Mouse (Mus musculus): ENCODE results near the gene Wfdc3.

Gene Wfdc3

GRCm38 (mm10) chr2:164776130-164776529 is 30.4 kb upstream of the Wfdc3 start:
- DNase-seq (ENCODE audit: low spot score in 2 of 2) = no peak

- peak in 1 of 2 experiments; percentile 41 for DNase-seq (ENCODE audit: low spot score in 2 of 2)
Measured at GRCm38 (mm10) chr2:164773989-164774364, 28.2 kb upstream of the Wfdc3 start.

DNA sequence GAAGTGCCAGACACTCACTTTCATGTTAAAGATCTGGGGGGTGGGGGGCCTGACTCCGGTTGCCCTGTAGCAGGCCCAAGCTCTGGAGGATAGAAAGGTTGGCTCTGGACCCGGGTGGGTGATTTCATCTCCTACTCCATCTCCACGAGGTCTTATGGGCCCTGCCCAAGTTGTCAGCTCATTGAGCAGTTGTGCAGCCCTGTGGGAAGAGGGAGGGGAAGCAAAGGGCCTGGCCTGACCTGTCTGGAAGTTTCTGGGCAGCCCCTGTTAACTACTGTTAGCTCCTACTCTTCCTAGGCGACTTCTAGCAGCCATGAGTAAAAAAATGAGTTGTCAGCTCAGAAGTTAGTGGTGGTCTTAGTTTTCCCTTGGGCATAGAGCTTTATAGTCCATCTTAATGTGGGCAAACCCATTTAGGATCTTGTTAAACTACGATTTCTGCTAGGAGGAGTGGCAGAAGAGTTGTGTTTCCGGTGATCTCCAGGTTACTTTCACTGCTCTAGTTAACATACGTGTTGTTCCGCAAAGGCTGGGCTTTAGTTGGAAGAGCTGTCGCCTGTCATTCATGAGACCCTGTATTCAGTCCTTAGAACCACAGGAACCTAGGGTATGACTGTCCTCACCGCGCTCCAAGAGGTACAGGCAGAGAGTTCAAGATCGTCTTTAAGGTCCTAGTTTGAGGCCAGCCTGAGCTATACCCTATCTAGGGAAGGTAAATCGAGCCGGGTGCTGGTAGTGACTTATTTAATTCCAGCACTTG is 27.7 kb upstream of the Wfdc3 start:
- no peak for DNase-seq (ENCODE audit: low spot score in 2 of 2)

- no peak for DNase-seq (ENCODE audit: low spot score in 2 of 2)
Measured at GRCm38 (mm10) chr2:164771123-164771522, 25.4 kb upstream of the Wfdc3 start.

DNA sequence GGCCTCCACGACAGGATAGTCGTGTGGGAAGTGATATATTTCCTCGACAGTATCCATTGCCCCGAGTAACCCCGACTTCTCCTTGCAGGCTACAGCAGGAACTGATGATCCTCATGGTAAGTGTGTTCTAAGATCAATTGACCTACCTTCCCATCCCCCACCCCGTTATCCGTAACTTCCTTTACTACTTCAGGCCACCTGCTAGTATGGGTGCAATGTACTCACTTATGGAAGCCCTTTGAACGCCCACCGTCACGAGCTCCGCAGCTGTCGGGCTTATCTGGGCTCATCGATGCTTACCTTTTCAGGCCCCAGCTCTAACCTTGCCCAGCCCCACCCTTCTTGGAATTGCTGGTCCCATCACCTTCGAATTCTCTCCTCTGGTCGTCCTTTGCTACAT is 24.5 kb upstream of the Wfdc3 start:
- DNase-seq (ENCODE audit: low spot score in 2 of 2) = no peak

- peak; percentile 95 to 97 for DNase-seq (ENCODE audit: low spot score in 2 of 2)
Measured at GRCm38 (mm10) chr2:164769258-164770037, 23.7 kb upstream of the Wfdc3 start, which contains the start of gene Ube2c. Gene Ube2c (plus strand): TSS chr2:164769898.

- DNase-seq (ENCODE audit: low spot score in 2 of 2) = no peak
Measured at GRCm38 (mm10) chr2:164767812-164768540, 22.2 kb upstream of the Wfdc3 start.

GRCm38 (mm10) chr2:164765841-164766240 is 20.1 kb upstream of the Wfdc3 start:
- DNase-seq (ENCODE audit: low spot score in 2 of 2) = no peak

DNA sequence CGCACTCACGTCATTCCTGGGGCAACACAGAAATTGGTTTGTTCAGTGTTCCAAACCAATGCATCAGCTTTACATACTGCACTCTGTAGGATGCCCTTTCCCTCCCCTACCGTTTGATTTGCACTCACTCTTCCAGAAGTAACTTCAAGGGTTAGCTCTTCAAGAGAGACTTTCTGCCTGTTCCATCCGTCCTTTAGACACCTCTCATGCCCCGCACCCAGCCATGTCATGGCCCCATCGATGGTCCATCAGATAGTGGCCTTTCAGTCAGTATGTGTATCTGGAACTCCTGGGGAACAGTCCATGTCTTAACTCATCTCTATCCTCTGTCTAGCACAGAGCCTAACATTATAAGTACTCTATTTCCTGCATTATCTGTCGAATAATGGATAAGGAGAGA is 16.9 kb upstream of the Wfdc3 start:
- no peak for DNase-seq (ENCODE audit: low spot score in 2 of 2)

DNA sequence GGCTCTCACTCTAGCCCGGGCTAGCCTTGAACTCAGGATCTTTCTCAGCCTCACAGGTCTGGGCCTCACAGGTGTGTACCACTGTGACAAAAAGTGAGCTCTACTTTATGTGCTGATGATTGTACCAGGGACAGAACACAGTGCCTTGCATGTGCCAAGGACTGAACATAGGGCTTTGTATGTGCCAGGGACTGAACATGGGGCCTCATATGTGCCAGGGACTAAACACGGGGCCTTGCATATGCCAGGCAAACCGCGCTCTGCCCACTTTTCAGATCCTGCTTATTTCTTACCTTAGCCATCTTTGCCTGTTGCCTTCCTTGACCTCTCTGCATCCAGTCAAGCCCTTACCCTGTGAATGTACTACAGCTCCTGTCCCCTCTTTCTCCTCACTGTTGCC is 16.2 kb upstream of the Wfdc3 start:
- no peak for DNase-seq (ENCODE audit: low spot score in 2 of 2)

GRCm38 (mm10) chr2:164761502-164761901 is 15.8 kb upstream of the Wfdc3 start:
- peak in 1 of 2 experiments; percentile 72 for DNase-seq (ENCODE audit: low spot score in 2 of 2)

GRCm38 (mm10) chr2:164760059-164760833 is 14.5 kb upstream of the Wfdc3 start:
- DNase-seq (ENCODE audit: low spot score in 2 of 2) = peak in 1 of 2 experiments; percentile 57

DNA sequence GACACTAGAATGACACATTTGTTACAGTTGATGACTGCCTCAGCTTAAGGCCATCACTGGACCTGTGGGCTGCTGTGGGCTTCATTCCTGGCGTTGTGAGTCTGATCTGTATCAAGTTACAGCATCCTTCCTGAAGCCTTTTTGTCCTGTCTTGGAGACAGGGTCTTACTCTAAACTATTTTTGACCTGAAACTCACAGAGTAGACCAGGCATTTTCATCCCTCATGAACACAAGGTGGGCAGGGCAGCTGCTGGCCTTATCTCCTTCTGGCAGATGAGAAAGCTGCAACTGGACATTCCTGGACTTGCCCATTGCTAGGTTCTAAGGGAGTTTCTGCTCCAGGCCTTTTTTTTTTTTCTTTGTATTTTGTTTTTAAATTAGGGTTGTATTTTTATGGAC is 13.0 kb upstream of the Wfdc3 start:
- peak in 1 of 2 experiments; percentile 56 for DNase-seq (ENCODE audit: low spot score in 2 of 2)

DNA sequence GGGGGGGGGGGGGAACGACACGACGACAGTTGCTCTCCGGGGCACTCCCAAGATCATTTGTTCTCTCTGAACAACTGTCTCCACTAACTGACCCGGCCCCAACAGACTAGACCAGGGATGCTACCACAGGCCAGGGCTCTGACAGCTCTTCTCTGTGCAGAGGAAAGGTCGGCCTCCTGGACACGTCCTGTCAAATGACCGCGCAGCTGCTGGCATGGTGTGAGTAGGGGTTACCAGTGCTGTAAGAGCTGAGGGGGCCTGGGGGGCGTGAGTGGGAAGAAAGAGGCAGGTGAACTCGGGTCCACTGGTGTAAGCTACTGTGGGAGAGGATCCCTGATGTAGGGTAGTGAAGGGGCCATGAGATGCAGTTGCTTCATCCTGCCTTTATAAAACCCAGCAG is 12.1 kb upstream of the Wfdc3 start:
- DNase-seq (ENCODE audit: low spot score in 2 of 2) = no peak

GRCm38 (mm10) chr2:164754800-164755199 is 9.1 kb upstream of the Wfdc3 start:
- no peak for DNase-seq (ENCODE audit: low spot score in 2 of 2)

GRCm38 (mm10) chr2:164754105-164754504 is 8.4 kb upstream of the Wfdc3 start:
- DNase-seq (ENCODE audit: low spot score in 2 of 2) = no peak

- DNase-seq (ENCODE audit: low spot score in 2 of 2) = no peak
Measured at GRCm38 (mm10) chr2:164752454-164752853, 6.7 kb upstream of the Wfdc3 start.

DNA sequence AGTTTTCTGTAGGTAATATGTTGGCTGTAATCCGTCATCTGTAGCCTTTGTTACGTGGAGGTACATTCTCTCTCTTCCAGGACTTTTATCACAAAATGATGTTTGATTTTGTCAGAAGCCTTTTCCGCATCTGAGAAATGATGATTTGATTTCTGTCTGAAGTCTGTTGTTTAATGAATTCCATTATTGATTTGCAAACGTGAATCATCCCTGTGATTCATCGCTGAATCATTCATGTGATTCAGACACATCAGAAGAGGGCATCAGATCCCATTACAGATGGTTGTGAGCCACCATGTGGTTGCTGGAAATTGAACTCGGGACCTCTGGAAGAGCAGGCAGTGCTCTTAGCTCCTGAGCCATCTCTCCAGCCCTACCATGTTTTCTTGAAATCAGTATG is 3.3 kb upstream of the Wfdc3 start:
- DNase-seq (ENCODE audit: low spot score in 2 of 2) = no peak

- DNase-seq (ENCODE audit: low spot score in 2 of 2) = peak in 1 of 2 experiments; percentile 27
Measured at GRCm38 (mm10) chr2:164748191-164748590, 2.5 kb upstream of the Wfdc3 start.

GRCm38 (mm10) chr2:164746693-164747092 is 962 bp upstream of the Wfdc3 start:
- peak in 1 of 2 experiments; percentile 36 for DNase-seq (ENCODE audit: low spot score in 2 of 2)

GRCm38 (mm10) chr2:164744987-164745386 is 744 bp downstream of the Wfdc3 start:
- no peak for DNase-seq (ENCODE audit: low spot score in 2 of 2)

DNA sequence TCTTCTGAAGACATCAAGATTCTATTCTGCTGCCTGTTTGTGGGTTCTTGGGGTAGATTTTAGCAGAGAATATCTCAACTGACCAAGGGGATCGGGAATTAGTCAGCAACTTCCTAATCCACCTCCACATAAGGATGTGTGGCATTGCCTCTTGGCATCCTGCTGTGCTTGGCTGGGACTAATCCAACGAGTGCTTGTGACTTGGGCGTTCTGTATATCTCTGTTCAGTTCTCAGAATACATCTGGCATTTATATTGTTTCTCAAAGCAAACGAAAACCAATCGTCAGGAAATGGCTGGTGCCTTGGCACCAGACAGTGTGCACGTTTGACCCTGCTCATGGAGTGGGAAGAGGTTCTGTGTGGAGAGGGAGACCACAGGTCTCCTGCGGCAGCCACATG is 5.9 kb downstream of the Wfdc3 start:
- DNase-seq (ENCODE audit: low spot score in 2 of 2) = no peak
